Mouse (Mus musculus): ENCODE data around the gene Slc25a54. TPM values are rescaled to one million over a fixed set of nuclear protein-coding genes. Genes with fewer than 3 reads are reported as not detected.

The Slc25a54 gene
- polyA plus RNA-seq (2014; fragmentation: Nextera tagmentation; extraction: Ambion mirVana) = not detected in 2 replicates

- ATAC-seq (ENCODE audit: insufficient read depth) (no peak), DNase-seq (no peak)
- Histone ChIP-seq H3K4me1 (ENCODE audit: insufficient read depth) (no peaks in the 10 kb centered on the region), H3K4me2 (no peak within 1 kb of the TSS), H3K9me3 (ENCODE audit: low read depth, low read length) (no peaks in the 10 kb centered on the region), H3K27me3 (ENCODE audit: insufficient read depth, low read length) (no peaks in the 10 kb centered on the region), H3K36me3 (ENCODE audit: insufficient read depth) (no peaks in the 10 kb centered on the region), H3K9ac (no peak within 1 kb of the TSS), H3K27ac (ENCODE audit: low read depth) (no peak within 1 kb of the TSS), H3K4me3 (ENCODE audit: low read depth, low read length) (no peak within 1 kb of the TSS)
- TF ChIP-seq CTCF (IDR thresholded peaks at IDR 0.05; ENCODE audit: low read depth) = no peak
- 91% methylated on average over 17 of the region's 17 CpGs for WGBS
Observed at GRCm38 (mm10) chr3:109080169-109080568, at the start of gene Slc25a54. Slc25a54 (plus strand) TSS chr3:109080469.

DNA sequence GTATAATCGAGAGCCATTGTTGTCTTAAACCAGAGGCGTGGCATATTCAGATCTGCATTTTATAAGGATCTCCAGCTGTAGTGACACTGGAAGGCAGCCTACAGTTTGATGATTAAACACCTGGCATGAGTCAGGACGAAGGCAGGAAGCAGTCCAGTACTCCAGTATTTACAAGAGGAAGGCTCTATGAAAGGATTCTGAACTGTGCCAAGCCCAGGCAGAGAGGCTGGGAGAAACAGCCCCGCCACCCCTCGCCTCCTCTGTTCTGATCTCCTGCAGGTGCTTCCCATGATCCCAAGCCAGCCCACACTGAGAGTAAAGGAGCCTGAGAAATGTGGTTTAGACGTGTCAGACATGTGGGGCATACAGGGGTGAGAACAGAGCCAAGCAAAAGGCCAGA lies 49.5 kb upstream of the Slc25a54 start:
- peak; percentile 15; the same call in 1 of the 2 replicates for ATAC-seq (ENCODE audit: insufficient read depth)
- Histone ChIP-seq H3K36me3 (ENCODE audit: insufficient read depth) (no peaks in the 10 kb centered on the region), H3K4me3 (ENCODE audit: low read depth, low read length) (no peak overlapping the region), H3K4me1 (ENCODE audit: insufficient read depth) (peaks cover 5% of the 10 kb centered on the region; the same call in 1 of the 2 replicates), H3K9ac (no peak overlapping the region), H3K27me3 (ENCODE audit: insufficient read depth, low read length) (no peaks in the 10 kb centered on the region), H3K27ac (ENCODE audit: low read depth) (peak overlapping the region; percentile 8; the same call in 1 of the 2 replicates), H3K9me3 (ENCODE audit: low read depth, low read length) (no peaks in the 10 kb centered on the region), H3K4me2 (no peak overlapping the region)
- TF ChIP-seq CTCF (IDR thresholded peaks at IDR 0.05; ENCODE audit: low read depth) = no peak
- peak; percentile 65 for DNase-seq
- 23% methylated on average over 6 of the region's 6 CpGs for WGBS

GRCm38 (mm10) chr3:109031626-109032025 lies 48.6 kb upstream of the Slc25a54 start:
- Histone ChIP-seq H3K9me3 (ENCODE audit: low read depth, low read length) (no peaks in the 10 kb centered on the region), H3K36me3 (ENCODE audit: insufficient read depth) (no peaks in the 10 kb centered on the region), H3K27ac (ENCODE audit: low read depth) (no peak overlapping the region), H3K4me3 (ENCODE audit: low read depth, low read length) (no peak overlapping the region), H3K4me2 (no peak overlapping the region), H3K27me3 (ENCODE audit: insufficient read depth, low read length) (no peaks in the 10 kb centered on the region), H3K4me1 (ENCODE audit: insufficient read depth) (0 out of 2 replicates have a peak, but pooled peaks cover 5% of the 10 kb centered on the region), H3K9ac (no peak overlapping the region)
- WGBS = 60% methylated on average over 3 of the region's 3 CpGs
- DNase-seq (no peak), ATAC-seq (ENCODE audit: insufficient read depth) (no peak)
- no peak for TF ChIP-seq CTCF (IDR thresholded peaks at IDR 0.05; ENCODE audit: low read depth)

DNA sequence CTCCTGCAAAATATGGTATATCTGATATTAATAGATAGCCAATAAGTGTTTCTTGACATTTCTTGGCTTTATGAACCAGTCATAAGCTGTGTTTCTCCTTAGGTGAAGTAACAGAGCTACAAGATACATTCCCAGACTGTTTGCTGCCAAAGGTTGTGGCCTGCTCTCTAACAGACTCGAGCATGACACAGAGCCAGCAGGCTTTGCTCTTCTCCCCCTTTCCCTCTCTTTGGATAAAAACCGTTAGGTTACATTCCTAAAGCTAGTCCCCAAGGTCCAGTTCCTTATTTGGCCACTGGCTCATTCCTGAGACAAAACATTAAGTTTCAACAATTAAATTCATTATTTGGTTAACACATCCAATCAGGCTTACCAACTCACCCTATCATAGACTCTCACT lies 48.0 kb upstream of the Slc25a54 start:
- 31% methylated on average over 2 of the region's 2 CpGs for WGBS
- no peak overlapping the region for H3K27ac ChIP-seq (ENCODE audit: low read depth)
- H3K9ac ChIP-seq = no peak overlapping the region
- TF ChIP-seq CTCF (IDR thresholded peaks at IDR 0.05; ENCODE audit: low read depth) = no peak
- H3K4me3 ChIP-seq (ENCODE audit: low read depth, low read length) = no peak overlapping the region
- no peak overlapping the region for H3K4me2 ChIP-seq
- no peaks in the 10 kb centered on the region for H3K9me3 ChIP-seq (ENCODE audit: low read depth, low read length)
- no peak for DNase-seq
- no peaks in the 10 kb centered on the region for H3K27me3 ChIP-seq (ENCODE audit: insufficient read depth, low read length)
- ATAC-seq (ENCODE audit: insufficient read depth) = no peak
- no peaks in the 10 kb centered on the region for H3K36me3 ChIP-seq (ENCODE audit: insufficient read depth)
- H3K4me1 ChIP-seq (ENCODE audit: insufficient read depth) = 0 out of 2 replicates have a peak, but pooled peaks cover 5% of the 10 kb centered on the region

DNA sequence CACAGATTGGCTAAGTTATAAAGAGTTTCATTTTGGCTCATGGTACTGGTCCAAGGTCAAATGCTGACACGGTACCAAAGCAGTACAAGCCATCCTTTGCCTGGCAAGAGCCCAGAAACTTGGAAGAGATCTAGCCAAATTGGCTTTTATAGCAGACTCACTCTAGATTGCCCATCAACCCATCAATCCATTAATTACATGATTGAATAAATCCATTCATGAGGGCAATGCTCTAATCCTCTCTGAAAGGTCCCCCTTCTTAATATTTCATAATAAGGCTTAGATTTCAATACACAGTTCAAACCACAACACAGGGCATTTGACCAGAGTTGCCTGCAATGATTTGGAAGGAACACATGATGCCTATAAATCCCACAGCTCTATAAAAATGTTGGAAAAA lies 45.9 kb upstream of the Slc25a54 start:
- no peak for ATAC-seq (ENCODE audit: insufficient read depth)
- Histone ChIP-seq H3K36me3 (ENCODE audit: insufficient read depth) (no peaks in the 10 kb centered on the region), H3K4me2 (no peak overlapping the region), H3K4me3 (ENCODE audit: low read depth, low read length) (no peak overlapping the region), H3K9me3 (ENCODE audit: low read depth, low read length) (no peaks in the 10 kb centered on the region), H3K9ac (no peak overlapping the region), H3K4me1 (ENCODE audit: insufficient read depth) (0 out of 2 replicates have a peak, but pooled peaks cover 5% of the 10 kb centered on the region), H3K27ac (ENCODE audit: low read depth) (no peak overlapping the region), H3K27me3 (ENCODE audit: insufficient read depth, low read length) (no peaks in the 10 kb centered on the region)
- DNase-seq = no peak
- 59% methylated on average over 1 of the region's 1 CpGs for WGBS
- TF ChIP-seq CTCF (IDR thresholded peaks at IDR 0.05; ENCODE audit: low read depth) = no peak

- Histone ChIP-seq H3K27ac (ENCODE audit: low read depth) (no peak overlapping the region), H3K27me3 (ENCODE audit: insufficient read depth, low read length) (no peaks in the 10 kb centered on the region), H3K4me1 (ENCODE audit: insufficient read depth) (no peaks in the 10 kb centered on the region), H3K9me3 (ENCODE audit: low read depth, low read length) (no peaks in the 10 kb centered on the region), H3K4me3 (ENCODE audit: low read depth, low read length) (no peak overlapping the region), H3K4me2 (no peak overlapping the region), H3K36me3 (ENCODE audit: insufficient read depth) (no peaks in the 10 kb centered on the region), H3K9ac (no peak overlapping the region)
- 74% methylated on average over 4 of the region's 4 CpGs for WGBS
- TF ChIP-seq CTCF (IDR thresholded peaks at IDR 0.05; ENCODE audit: low read depth) = no peak
- ATAC-seq (ENCODE audit: insufficient read depth) (no peak), DNase-seq (no peak)
Observed at GRCm38 (mm10) chr3:109040908-109041307, 39.4 kb upstream of the Slc25a54 start.

GRCm38 (mm10) chr3:109043395-109043794 lies 36.9 kb upstream of the Slc25a54 start:
- DNase-seq (no peak), ATAC-seq (ENCODE audit: insufficient read depth) (no peak)
- no peaks in the 10 kb centered on the region for H3K27me3 ChIP-seq (ENCODE audit: insufficient read depth, low read length)
- H3K27ac ChIP-seq (ENCODE audit: low read depth) = no peak overlapping the region
- no peaks in the 10 kb centered on the region for H3K36me3 ChIP-seq (ENCODE audit: insufficient read depth)
- no peak for TF ChIP-seq CTCF (IDR thresholded peaks at IDR 0.05; ENCODE audit: low read depth)
- no peak overlapping the region for H3K4me2 ChIP-seq
- no peak overlapping the region for H3K4me3 ChIP-seq (ENCODE audit: low read depth, low read length)
- H3K9ac ChIP-seq = no peak overlapping the region
- H3K9me3 ChIP-seq (ENCODE audit: low read depth, low read length) = no peaks in the 10 kb centered on the region
- 65% methylated on average over 7 of the region's 7 CpGs for WGBS
- peaks cover 7% of the 10 kb centered on the region for H3K4me1 ChIP-seq (ENCODE audit: insufficient read depth)

DNA sequence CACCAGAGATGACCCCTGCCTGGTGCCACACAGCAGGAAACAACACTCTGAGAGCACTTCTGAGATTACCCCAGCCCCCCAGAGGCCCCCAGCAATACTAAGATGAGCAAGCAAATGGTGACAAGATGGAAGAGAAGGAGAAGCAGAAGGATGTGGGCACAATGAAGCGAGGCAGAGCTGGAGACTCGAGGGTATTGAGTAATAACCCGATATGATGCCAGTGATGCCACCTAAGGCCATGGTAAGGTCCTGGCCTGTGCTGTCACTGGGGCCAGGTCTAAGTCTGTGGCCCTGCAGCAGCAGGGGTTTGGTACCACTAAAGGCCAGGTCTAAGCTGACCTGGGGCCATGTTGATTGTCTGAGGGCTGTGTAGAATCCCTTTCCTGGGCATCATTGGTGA lies 33.8 kb upstream of the Slc25a54 start:
- H3K27me3 ChIP-seq (ENCODE audit: insufficient read depth, low read length) = no peaks in the 10 kb centered on the region
- H3K4me2 ChIP-seq = no peak overlapping the region
- peaks cover 9% of the 10 kb centered on the region for H3K4me1 ChIP-seq (ENCODE audit: insufficient read depth)
- 72% methylated on average over 3 of the region's 3 CpGs for WGBS
- no peak overlapping the region for H3K27ac ChIP-seq (ENCODE audit: low read depth)
- TF ChIP-seq CTCF (IDR thresholded peaks at IDR 0.05; ENCODE audit: low read depth) = no peak
- DNase-seq (no peak), ATAC-seq (ENCODE audit: insufficient read depth) (no peak)
- H3K4me3 ChIP-seq (ENCODE audit: low read depth, low read length) = no peak overlapping the region
- no peaks in the 10 kb centered on the region for H3K9me3 ChIP-seq (ENCODE audit: low read depth, low read length)
- no peaks in the 10 kb centered on the region for H3K36me3 ChIP-seq (ENCODE audit: insufficient read depth)
- H3K9ac ChIP-seq = no peak overlapping the region

Measured in lung, embryonic 14.5 days (tissue).